Mouse (Mus musculus) testis, adult 2 months (tissue): ENCODE measurements around the gene Foxa2.

Source experiments
- CTCF ChIP-seq: fragments of 200-500 bp; IDR thresholded peaks from 2 replicates; pipeline ENCODE4 v1.5.1; 2012; ENCODE audit warnings: low read depth, mild to moderate bottlenecking, inconsistent platforms, low read length, moderate library complexity; ENCODE audit not compliant: control insufficient read depth, insufficient read depth, insufficient replicate concordance
- POLR2A ChIP-seq: fragments of 200-500 bp; IDR thresholded peaks from 2 replicates; pipeline ENCODE4 v1.6.1; 2012; ENCODE audit warnings: low read depth, mild to moderate bottlenecking, inconsistent platforms, low read length, moderate library complexity; ENCODE audit not compliant: control insufficient read depth

DNA sequence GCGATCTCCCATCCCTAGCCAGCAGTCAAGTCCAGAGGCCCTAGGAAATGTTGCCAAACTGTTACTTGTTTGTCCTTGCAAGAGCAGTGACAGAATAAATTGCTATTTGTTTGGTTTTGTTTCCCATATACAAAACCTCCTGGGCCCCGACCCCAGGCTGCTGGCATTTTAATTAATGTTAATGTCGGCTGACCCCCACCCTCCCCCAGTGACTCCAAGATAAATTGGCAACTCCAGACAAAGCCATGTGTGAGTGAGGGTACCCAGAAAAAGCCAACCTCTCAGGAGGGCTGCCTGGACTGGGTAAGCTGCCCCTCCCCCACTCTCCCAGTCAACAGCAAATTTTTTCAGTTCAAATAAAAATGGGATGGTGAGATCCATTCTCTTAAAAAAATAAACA, 26.6 kb downstream of the Foxa2 start:
- TF ChIP-seq POLR2A (no peak), CTCF (no peak)
